Comparison of ENCODE assay signal across 9 mouse cellular contexts in the genomic region with DNA sequence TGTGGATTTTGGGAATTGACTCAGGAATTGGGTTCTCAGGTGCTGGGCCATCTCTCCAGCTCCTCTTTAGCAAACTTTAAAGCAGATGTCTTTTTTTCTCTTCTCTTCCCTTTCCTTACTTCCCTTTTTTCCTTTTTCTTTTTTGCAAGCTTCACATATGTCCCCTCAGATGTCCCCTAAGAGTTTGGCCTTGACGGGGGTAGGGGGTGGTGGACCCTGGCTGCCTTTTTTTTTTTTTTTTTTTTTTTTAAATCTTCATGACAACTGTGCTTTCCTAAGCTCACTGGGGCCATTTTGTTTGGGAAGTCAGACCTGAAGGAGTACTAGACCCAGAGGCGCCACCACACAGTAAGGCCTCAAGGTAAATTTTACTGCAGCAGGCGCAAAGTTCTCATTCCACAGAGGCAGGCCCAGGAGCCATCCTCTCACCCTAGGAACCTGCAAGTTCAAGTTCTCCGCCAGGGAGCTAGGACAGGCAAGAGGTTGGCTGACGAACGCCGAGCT. TPM values are rescaled to one million over a fixed set of nuclear protein-coding genes. Genes with fewer than 3 reads are reported as not detected.
DNase-seq lines count a peak whose midpoint lies in the region; ATAC-seq and TF ChIP-seq lines count a peak whose summit lies in the region.
"Had no signal": no experiment of that assay in that cellular context is flagged by ENCODE, and none has a peak within 500 bp of the region (broad histone marks: within the 10 kb centered on the region; RNA-seq: fewer than 3 reads in every experiment).

No protein-coding gene starts in this region.

- H3K4me3 ChIP-seq in heart, embryonic 12.5 days, result peak overlapping the region; percentile 82
- H3K4me3 ChIP-seq in ES-Bruce4 (ENCODE audit: low read depth, low read length), result peak overlapping the region; percentile 95
- H3K4me3 ChIP-seq in forebrain, embryonic 14.5 days (ENCODE audit: low read depth, low read length), result peak overlapping the region; percentile 95
- peak overlapping the region; percentile 99 for H3K4me3 ChIP-seq in liver, embryonic 15.5 days (replicated peaks)

- no peak for TF ChIP-seq POLR2A in ES-Bruce4 (IDR thresholded peaks at IDR 0.05; ENCODE audit: insufficient read depth, low read length)

- TF ChIP-seq CTCF in ES-Bruce4 (IDR thresholded peaks at IDR 0.05; ENCODE audit: low read depth, low read length), result no peak

- H3K9ac ChIP-seq in heart, embryonic 12.5 days, result peak overlapping the region; percentile 83
- peak overlapping the region; percentile 66 for H3K9ac ChIP-seq in ES-Bruce4 (ENCODE audit: low read depth, poor library complexity, severe bottlenecking)
- peak overlapping the region; percentile 95 for H3K9ac ChIP-seq in forebrain, embryonic 14.5 days (ENCODE audit: low read length)
- H3K9ac ChIP-seq in liver, embryonic 15.5 days, result peak overlapping the region; percentile 99

- no peak for TF ChIP-seq EP300 in ES-Bruce4 (IDR thresholded peaks at IDR 0.05; ENCODE audit: insufficient read depth, low read depth, low read length)

- no peak for DNase-seq in heart, adult 8-10 months (ENCODE audit: low spot score)
- DNase-seq in forebrain, embryonic 14.5 days (ENCODE audit: low spot score), result no peak
- no peak for DNase-seq in cerebellum, adult 11 months
- no peak for DNase-seq in gastrocnemius, postnatal 10 days

- peak overlapping the region; percentile 95 for H3K27ac ChIP-seq in heart, embryonic 12.5 days (ENCODE audit: poor library complexity, severe bottlenecking)
- H3K27ac ChIP-seq in ES-Bruce4 (ENCODE audit: insufficient read depth, low read length), result peak overlapping the region; percentile 96
- H3K27ac ChIP-seq in forebrain, embryonic 14.5 days (ENCODE audit: low read depth, low read length), result peak overlapping the region; percentile 93
- H3K27ac ChIP-seq in liver, embryonic 15.5 days (replicated peaks), result peak overlapping the region; percentile 98

- peak; percentile 2; the same call in 1 of the 2 replicates for ATAC-seq in heart, embryonic 12.5 days (ENCODE audit: insufficient number of reproducible peaks, low FRiP score)
- no peak for ATAC-seq in forebrain, embryonic 14.5 days
- peak; percentile 0; the same call in 1 of the 2 replicates for ATAC-seq in liver, embryonic 15.5 days (ENCODE audit: insufficient read depth)
- no peak for ATAC-seq in inflammation-experienced regulatory T-cells, adult 6 months

- peaks cover 9% of the 10 kb centered on the region for H3K4me1 ChIP-seq in heart, embryonic 12.5 days (replicated peaks)
- H3K4me1 ChIP-seq in ES-Bruce4 (ENCODE audit: control insufficient read depth, insufficient read depth, low read length), result no peaks in the 10 kb centered on the region
- peaks cover 10% of the 10 kb centered on the region; the same call in 1 of the 2 replicates for H3K4me1 ChIP-seq in forebrain, embryonic 14.5 days (ENCODE audit: control insufficient read depth, insufficient read depth, low read length)
- H3K4me1 ChIP-seq in liver, embryonic 15.5 days (replicated peaks), result peaks cover 63% of the 10 kb centered on the region

- peaks cover 13% of the 10 kb centered on the region; the same call in 1 of the 2 replicates for H3K27me3 ChIP-seq in heart, embryonic 12.5 days (replicated peaks)
- H3K27me3 ChIP-seq in ES-Bruce4 (ENCODE audit: control insufficient read depth, insufficient read depth, low read length, poor library complexity, severe bottlenecking), result no peaks in the 10 kb centered on the region
- no peaks in the 10 kb centered on the region for H3K27me3 ChIP-seq in forebrain, embryonic 14.5 days (replicated peaks; ENCODE audit: control insufficient read depth, insufficient read depth, low read length)
- no peaks in the 10 kb centered on the region for H3K27me3 ChIP-seq in liver, embryonic 15.5 days

- H3K9me3 ChIP-seq in heart, embryonic 12.5 days (replicated peaks), result no peaks in the 10 kb centered on the region
- no peaks in the 10 kb centered on the region for H3K9me3 ChIP-seq in ES-Bruce4 (replicated peaks; ENCODE audit: control insufficient read depth, insufficient read depth, low read length, poor library complexity, severe bottlenecking)
- no peaks in the 10 kb centered on the region for H3K9me3 ChIP-seq in forebrain, embryonic 14.5 days (replicated peaks; ENCODE audit: control insufficient read depth, low read length)
- H3K9me3 ChIP-seq in liver, embryonic 15.5 days (replicated peaks), result no peaks in the 10 kb centered on the region

- 4% methylated on average over 7 of the region's 7 CpGs for WGBS in heart, embryonic 12.5 days
- WGBS in forebrain, embryonic 14.5 days, result under 1% methylated on average over 7 of the region's 7 CpGs
- WGBS in liver, embryonic 15.5 days (ENCODE audit: insufficient replicate concordance), result under 1% methylated on average over 7 of the region's 7 CpGs

- peak overlapping the region; percentile 95 for H3K4me2 ChIP-seq in heart, embryonic 12.5 days
- peak overlapping the region; percentile 98 for H3K4me2 ChIP-seq in forebrain, embryonic 14.5 days (ENCODE audit: low read length)
- peak overlapping the region; percentile 77 for H3K4me2 ChIP-seq in liver, embryonic 15.5 days

- H3K36me3 ChIP-seq in heart, embryonic 12.5 days, result no peaks in the 10 kb centered on the region
- no peaks in the 10 kb centered on the region for H3K36me3 ChIP-seq in ES-Bruce4 (ENCODE audit: control insufficient read depth, insufficient read depth, low read length, poor library complexity, severe bottlenecking)
- H3K36me3 ChIP-seq in forebrain, embryonic 14.5 days (ENCODE audit: control insufficient read depth, insufficient read depth, low read length), result no peaks in the 10 kb centered on the region
- H3K36me3 ChIP-seq in liver, embryonic 15.5 days (replicated peaks), result no peaks in the 10 kb centered on the region

RNA-seq across cellular contexts. Expression of gene Esyt2, which starts 0.8 kb away (rescaled TPM):
- polyA plus RNA-seq in heart, embryonic 12.5 days (2016; fragmentation: Nextera tagmentation; extraction: Ambion mirVana), result 17.1 TPM in 2 replicates
- 10 to 100 TPM; 23.3 to 27.6 (median 24.1) TPM for total RNA-seq in heart, adult 8-10 months (2022)
- polyA plus RNA-seq in ES-Bruce4 (2011; ENCODE audit: insufficient read depth, insufficient read length, low read depth, missing spikeins), result 47.9 and 68.9 TPM in 2 replicates
- 12.2 and 14.0 TPM in 2 replicates for polyA plus RNA-seq in forebrain, embryonic 14.5 days (2014; fragmentation: Nextera tagmentation; extraction: Ambion mirVana)
- polyA plus RNA-seq in liver, embryonic 15.5 days (2015; fragmentation: Nextera tagmentation; extraction: Ambion mirVana), result 9.0 and 11.6 TPM in 2 replicates
- 10 to 100 TPM; 24.7 to 30.6 TPM for total RNA-seq in gastrocnemius, postnatal 10 days (2021)
- polyA plus RNA-seq in inflammation-experienced regulatory T-cells, adult 6 months (2017; shearing (Covaris generic)), result 10 to 100 TPM; 42.0 to 63.3 (median 61.0) TPM

RNA-seq across cellular contexts. Expression of gene Gm11027, which starts 5.0 kb away (rescaled TPM):
- not detected in 2 replicates for polyA plus RNA-seq in heart, embryonic 12.5 days (2016; fragmentation: Nextera tagmentation; extraction: Ambion mirVana)
- not detected for total RNA-seq in heart, adult 8-10 months (2022)
- not detected in 2 replicates for polyA plus RNA-seq in ES-Bruce4 (2011; ENCODE audit: insufficient read depth, insufficient read length, low read depth, missing spikeins)
- polyA plus RNA-seq in forebrain, embryonic 14.5 days (2014; fragmentation: Nextera tagmentation; extraction: Ambion mirVana), result not detected in 2 replicates
- not detected in 2 replicates for polyA plus RNA-seq in liver, embryonic 15.5 days (2015; fragmentation: Nextera tagmentation; extraction: Ambion mirVana)
- total RNA-seq in gastrocnemius, postnatal 10 days (2021), result not detected
- 1 to 10 TPM in 1 of 3 experiments, not detected in 2; 2.2 TPM for polyA plus RNA-seq in inflammation-experienced regulatory T-cells, adult 6 months (2017; shearing (Covaris generic))
- polyA plus RNA-seq: CD4-positive, CD25-positive, alpha-beta regulatory T cell, adult 4 months had no signal

RNA-seq across cellular contexts. Expression of gene Wdr60, which starts 17.4 kb away (rescaled TPM):
- 5.0 TPM in 2 replicates for polyA plus RNA-seq in heart, embryonic 12.5 days (2016; fragmentation: Nextera tagmentation; extraction: Ambion mirVana)
- total RNA-seq in heart, adult 8-10 months (2022), result 1 to 10 TPM; 1.5 to 2.9 (median 2.3) TPM
- polyA plus RNA-seq in ES-Bruce4 (2011; ENCODE audit: insufficient read depth, insufficient read length, low read depth, missing spikeins), result 4.0 and 9.1 TPM in 2 replicates
- polyA plus RNA-seq in forebrain, embryonic 14.5 days (2014; fragmentation: Nextera tagmentation; extraction: Ambion mirVana), result 12.5 TPM in 2 replicates
- polyA plus RNA-seq in liver, embryonic 15.5 days (2015; fragmentation: Nextera tagmentation; extraction: Ambion mirVana), result 3.1 TPM in 2 replicates
- total RNA-seq in gastrocnemius, postnatal 10 days (2021), result 1 to 10 TPM; 4.8 to 5.7 TPM
- polyA plus RNA-seq in inflammation-experienced regulatory T-cells, adult 6 months (2017; shearing (Covaris generic)), result 1 to 10 TPM in 2 of 3 experiments, not detected in 1; 1.2 to 1.9 TPM

Comparison
In these comparisons a context has a peak if more than half of its experiments do, and no peak if none do; other contexts are left out.
1. ATAC-seq: peak in heart, embryonic 12.5 days (single experiment) and liver, embryonic 15.5 days (single experiment); none in forebrain, embryonic 14.5 days (single experiment) and inflammation-experienced regulatory T-cells, adult 6 months (single experiment).
2. Peak in every context shown above with its lines, with median percentiles within 50 percentile points of each other: H3K27ac ChIP-seq, H3K4me2 ChIP-seq, H3K4me3 ChIP-seq and H3K9ac ChIP-seq.